Mouse (Mus musculus) hindbrain, embryonic 14.5 days (tissue): ENCODE measurements at regions not wholly inside any gene's neighbourhood (a gene's known extent, or its start where the extent isn't known, plus 50 kb on each side); places are given as distances from the start of the nearest gene placed in this dataset.

ENCODE experiments used
- ATAC-seq: fragments of 200-750 bp; cut with Nextera tagmentation; 2 replicates; pipeline ENCODE4 v1.8.0; 2017; ENCODE audit warnings: moderate number of reproducible peaks, mild to moderate bottlenecking, moderate TSS enrichment, moderate library complexity; ENCODE audit not compliant: low FRiP score
- DNase-seq: peaks from one replicate; pipeline ENCODE4 v3.0.0-alpha.2; 2015; ENCODE audit warnings: low spot score
- H3K27ac ChIP-seq: fragments of 300-500 bp; sonication (generic); 2 replicates; pipeline ENCODE4 v1.5.1; 2014; ENCODE audit warnings: mild to moderate bottlenecking, moderate library complexity
- H3K27me3 ChIP-seq: fragments of 300-500 bp; sonication (generic); 2 replicates; pipeline ENCODE4 v1.6.1; 2014; ENCODE audit warnings: mild to moderate bottlenecking, low read length, mixed read lengths; ENCODE audit not compliant: control insufficient read depth, insufficient read depth
- H3K36me3 ChIP-seq: fragments of 300-500 bp; sonication (generic); replicated peaks from 2 replicates; pipeline ENCODE4 v1.6.1; 2014; ENCODE audit not compliant: control insufficient read depth, insufficient read depth
- H3K4me1 ChIP-seq: fragments of 300-500 bp; sonication (generic); replicated peaks from 2 replicates; pipeline ENCODE4 v1.6.1; 2014; ENCODE audit warnings: antibody characterized with exemption, low read length, mixed read lengths; ENCODE audit not compliant: control insufficient read depth, insufficient read depth
- H3K4me2 ChIP-seq: fragments of 300-500 bp; sonication (generic); replicated peaks from 2 replicates; pipeline ENCODE4 v1.6.1; 2014; ENCODE audit warnings: mild to moderate bottlenecking, moderate library complexity
- H3K4me3 ChIP-seq: fragments of 300-500 bp; sonication (generic); replicated peaks from 2 replicates; pipeline ENCODE4 v1.5.1; 2014; ENCODE audit warnings: mild to moderate bottlenecking, low read length
- H3K9ac ChIP-seq: fragments of 300-500 bp; sonication (generic); 2 replicates; pipeline ENCODE4 v1.6.1; 2014
- H3K9me3 ChIP-seq: fragments of 300-500 bp; sonication (generic); 2 replicates; pipeline ENCODE4 v1.6.1; 2016; ENCODE audit warnings: low read length; ENCODE audit not compliant: control insufficient read depth
- WGBS: fragments of 180-500 bp; shearing (Covaris S2); extraction: QIAGEN DNeasy Blood & Tissue Kit; methylation state at CpG from one replicate; pipeline ENCODE4 v1.1.7; 2014; 5-methylcytosine and 5-hydroxymethylcytosine counted together

DNA sequence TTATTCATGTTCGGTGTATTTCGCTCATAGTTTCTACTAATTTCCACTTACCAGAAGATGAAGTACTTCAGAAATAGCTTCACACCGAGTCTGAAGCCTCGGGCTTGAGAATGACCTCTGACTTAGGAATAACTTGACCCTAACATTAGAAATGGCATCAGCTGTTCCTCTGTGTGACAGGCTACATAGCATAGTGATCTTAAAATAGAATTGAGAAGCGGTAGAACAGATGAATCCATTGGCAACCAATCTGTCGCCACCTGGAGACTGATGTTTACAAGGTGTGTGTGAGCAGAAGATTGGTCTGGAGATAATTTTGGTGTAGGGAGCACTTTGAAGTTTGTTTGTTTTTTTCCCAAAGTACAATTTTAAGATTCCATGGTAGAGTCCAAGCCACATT lies 60.9 kb upstream of the Ahi1 start:
- Histone ChIP-seq H3K4me1 (no peaks in the 10 kb centered on the region), H3K4me3 (no peak overlapping the region), H3K27ac (no peak overlapping the region), H3K9ac (no peak overlapping the region), H3K9me3 (no peaks in the 10 kb centered on the region), H3K4me2 (no peak overlapping the region), H3K36me3 (no peaks in the 10 kb centered on the region), H3K27me3 (no peaks in the 10 kb centered on the region)
- no peak for ATAC-seq
- WGBS, result 85% methylated on average over 6 of the region's 6 CpGs
- no peak for DNase-seq

DNA sequence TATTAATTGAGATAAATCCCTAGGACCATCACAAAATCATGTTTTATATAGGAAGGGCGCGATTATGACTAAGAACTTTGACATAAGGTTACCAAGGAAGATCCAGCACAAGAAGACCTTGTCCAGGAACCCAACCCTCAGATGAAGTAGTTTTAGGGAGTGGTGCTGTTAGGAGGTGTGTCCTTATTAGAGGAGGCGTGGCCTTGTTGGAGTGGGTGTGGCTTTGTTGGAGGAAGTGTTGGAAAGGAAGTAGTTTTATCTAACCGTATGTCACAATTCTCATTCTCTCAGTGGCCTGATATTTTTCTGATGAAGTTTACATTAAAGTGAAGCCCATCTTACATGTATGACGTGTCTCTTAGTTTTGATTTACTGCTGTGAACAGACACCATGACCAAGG lies 68.7 kb upstream of the Ahi1 start:
- ATAC-seq, result no peak
- Histone ChIP-seq H3K27ac (no peak overlapping the region), H3K4me3 (no peak overlapping the region), H3K4me2 (no peak overlapping the region), H3K9ac (no peak overlapping the region), H3K9me3 (no peaks in the 10 kb centered on the region), H3K27me3 (no peaks in the 10 kb centered on the region), H3K36me3 (no peaks in the 10 kb centered on the region), H3K4me1 (no peaks in the 10 kb centered on the region)
- no peak for DNase-seq
- WGBS, result 89% methylated on average over 5 of the region's 5 CpGs

DNA sequence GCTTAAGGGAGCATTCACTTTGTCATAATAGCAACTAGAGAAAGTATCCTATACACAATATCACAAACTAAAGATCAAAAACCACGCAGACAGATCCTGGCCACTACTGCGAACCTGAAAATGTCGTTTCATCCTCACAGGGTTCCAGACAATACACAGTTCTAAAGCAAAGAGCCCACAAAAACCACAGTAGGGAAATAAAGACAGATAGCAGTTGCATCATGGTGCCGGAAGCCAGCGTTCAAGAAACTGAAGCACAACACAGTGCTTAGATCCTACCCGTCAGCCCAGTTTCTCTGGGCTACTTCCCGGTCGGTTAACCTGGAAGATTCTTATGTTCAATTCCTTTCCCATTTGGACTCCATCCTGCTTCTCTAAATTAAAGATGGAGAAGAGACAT lies 69.7 kb upstream of the Ahi1 start:
- Histone ChIP-seq H3K9ac (no peak overlapping the region), H3K9me3 (no peaks in the 10 kb centered on the region), H3K4me1 (no peaks in the 10 kb centered on the region), H3K4me3 (no peak overlapping the region), H3K36me3 (no peaks in the 10 kb centered on the region), H3K27me3 (no peaks in the 10 kb centered on the region), H3K4me2 (no peak overlapping the region), H3K27ac (no peak overlapping the region)
- ATAC-seq, result no peak
- 91% methylated on average over 8 of the region's 8 CpGs for WGBS
- DNase-seq, result no peak

DNA sequence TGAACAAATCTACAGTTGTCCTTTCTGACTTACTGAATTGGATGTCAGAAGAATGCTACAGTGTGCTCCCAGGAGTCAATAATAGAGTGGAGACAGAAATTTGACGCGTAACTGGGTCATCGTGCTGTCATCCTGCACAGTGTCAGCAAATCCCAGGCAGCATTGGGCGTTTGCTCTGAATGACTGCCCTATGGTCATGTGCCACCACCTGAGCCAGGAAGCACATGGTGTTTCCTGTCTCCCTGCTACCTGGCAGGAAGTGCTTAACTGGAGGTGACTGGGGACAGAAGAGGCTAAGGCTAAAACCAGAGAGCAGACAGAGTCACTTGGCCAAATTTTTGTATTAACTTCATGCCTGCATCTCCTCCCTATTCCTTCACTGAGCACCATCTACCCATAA lies 72.1 kb upstream of the Ahi1 start:
- Histone ChIP-seq H3K27me3 (no peaks in the 10 kb centered on the region), H3K36me3 (no peaks in the 10 kb centered on the region), H3K9me3 (no peaks in the 10 kb centered on the region), H3K4me2 (no peak overlapping the region), H3K9ac (no peak overlapping the region), H3K4me1 (no peaks in the 10 kb centered on the region), H3K27ac (no peak overlapping the region), H3K4me3 (no peak overlapping the region)
- no peak for ATAC-seq
- DNase-seq, result no peak
- WGBS, result 92% methylated on average over 4 of the region's 4 CpGs

DNA sequence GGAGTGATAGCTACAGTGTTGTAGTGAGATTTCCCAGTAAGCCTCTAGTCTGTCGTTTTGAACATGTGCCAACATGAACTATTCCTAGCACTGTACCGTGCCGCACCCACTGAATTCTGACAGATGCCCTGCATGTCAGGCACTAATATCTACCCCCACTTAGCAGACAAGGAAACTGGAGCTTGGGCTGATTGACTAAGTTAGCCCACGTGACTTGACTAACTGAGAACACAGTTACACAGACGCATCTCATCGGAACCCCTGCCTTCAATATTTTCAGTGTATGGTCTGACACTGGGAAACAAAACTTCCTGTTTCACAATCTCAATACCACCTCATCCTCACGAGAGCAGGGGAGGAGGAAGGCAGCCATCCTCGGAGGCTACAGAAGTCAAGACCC lies 72.9 kb upstream of the Ahi1 start:
- WGBS, result 86% methylated on average over 8 of the region's 8 CpGs
- Histone ChIP-seq H3K36me3 (no peaks in the 10 kb centered on the region), H3K27me3 (no peaks in the 10 kb centered on the region), H3K9me3 (no peaks in the 10 kb centered on the region), H3K4me3 (no peak overlapping the region), H3K27ac (no peak overlapping the region), H3K4me2 (no peak overlapping the region), H3K4me1 (no peaks in the 10 kb centered on the region), H3K9ac (no peak overlapping the region)
- ATAC-seq (no peak), DNase-seq (no peak)

DNA sequence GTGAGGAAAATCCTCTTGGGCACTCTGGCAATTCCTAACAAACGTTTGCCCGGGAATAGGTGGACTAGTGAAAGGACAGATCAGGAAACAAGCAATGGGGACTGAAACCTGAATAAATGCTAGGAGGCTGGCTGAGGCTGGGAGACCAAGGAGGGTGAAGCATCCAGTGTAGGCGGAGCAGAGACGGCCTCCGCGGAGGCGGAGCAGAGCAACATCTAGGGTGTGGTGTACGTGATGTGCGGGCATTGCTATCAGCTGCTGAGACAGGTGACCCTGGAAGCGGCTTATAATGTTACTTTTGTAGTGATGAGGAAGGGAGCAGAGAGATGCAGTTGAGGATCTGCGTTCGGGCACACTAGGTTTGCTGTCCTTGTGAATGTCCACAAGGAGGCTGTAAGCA lies 85.3 kb upstream of the Ahi1 start:
- no peaks in the 10 kb centered on the region for H3K4me1 ChIP-seq
- no peaks in the 10 kb centered on the region for H3K27me3 ChIP-seq
- H3K4me3 ChIP-seq, result no peak overlapping the region
- ATAC-seq (no peak), DNase-seq (no peak)
- H3K9me3 ChIP-seq, result no peaks in the 10 kb centered on the region
- WGBS, result 89% methylated on average over 12 of the region's 12 CpGs
- H3K36me3 ChIP-seq, result no peaks in the 10 kb centered on the region
- H3K9ac ChIP-seq, result no peak overlapping the region
- no peak overlapping the region for H3K27ac ChIP-seq
- no peak overlapping the region for H3K4me2 ChIP-seq

DNA sequence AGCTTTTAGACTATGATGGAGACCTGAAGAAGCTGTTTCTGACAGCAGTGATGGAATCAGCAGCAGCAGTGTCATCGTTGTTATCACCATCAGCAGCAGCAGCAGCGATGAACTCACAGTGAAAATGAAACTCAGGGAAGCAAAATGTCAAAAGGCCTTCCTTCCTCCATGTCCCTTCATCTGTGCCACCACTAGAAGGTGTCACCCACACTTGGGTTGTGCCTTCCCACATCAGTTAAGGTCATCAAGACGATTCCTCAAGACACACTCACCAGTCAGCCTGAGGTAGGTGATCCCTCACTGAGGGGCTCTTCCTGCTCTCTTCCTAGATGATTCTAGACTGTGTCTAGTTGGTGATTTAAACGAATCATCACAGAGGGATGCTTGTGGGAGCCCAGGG lies 87.3 kb upstream of the Ahi1 start:
- WGBS, result 85% methylated on average over 4 of the region's 4 CpGs

DNA sequence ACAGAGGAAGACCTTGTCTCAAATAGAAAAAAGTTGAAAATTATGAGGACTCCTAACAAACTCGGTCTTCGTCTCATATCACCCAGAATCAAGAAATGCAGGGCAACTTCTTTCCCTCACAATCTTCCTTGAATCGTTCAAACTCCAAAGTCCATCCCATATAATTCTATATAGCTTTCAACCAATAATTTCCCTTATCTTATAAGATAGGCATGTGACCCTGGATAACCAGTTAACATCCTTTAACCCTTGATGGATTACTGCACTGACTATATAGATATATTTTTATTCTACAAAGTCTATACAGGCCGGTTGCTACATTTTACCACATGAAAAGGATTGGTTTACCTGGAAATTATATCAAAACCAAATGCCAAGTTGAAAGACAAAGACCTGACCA lies 94.9 kb upstream of the Ahi1 start:
- peaks cover 10% of the 10 kb centered on the region for H3K4me1 ChIP-seq
- no peaks in the 10 kb centered on the region for H3K36me3 ChIP-seq
- H3K27me3 ChIP-seq, result no peaks in the 10 kb centered on the region
- H3K27ac ChIP-seq, result no peak overlapping the region
- no peak overlapping the region for H3K9ac ChIP-seq
- no peak for ATAC-seq
- WGBS, result 96% methylated on average over 4 of the region's 4 CpGs
- H3K4me2 ChIP-seq, result no peak overlapping the region
- no peaks in the 10 kb centered on the region for H3K9me3 ChIP-seq
- H3K4me3 ChIP-seq, result no peak overlapping the region
- DNase-seq, result no peak

More for the DNA sequence above, 87.3 kb upstream of the Ahi1 start:
- DNase-seq (no peak), ATAC-seq (no peak)
- H3K9me3 ChIP-seq, result no peaks in the 10 kb centered on the region
- H3K27me3 ChIP-seq, result no peaks in the 10 kb centered on the region
- no peak overlapping the region for H3K27ac ChIP-seq
- no peak overlapping the region for H3K9ac ChIP-seq
- no peaks in the 10 kb centered on the region for H3K4me1 ChIP-seq
- H3K4me3 ChIP-seq, result no peak overlapping the region
- no peak overlapping the region for H3K4me2 ChIP-seq
- no peaks in the 10 kb centered on the region for H3K36me3 ChIP-seq

DNA sequence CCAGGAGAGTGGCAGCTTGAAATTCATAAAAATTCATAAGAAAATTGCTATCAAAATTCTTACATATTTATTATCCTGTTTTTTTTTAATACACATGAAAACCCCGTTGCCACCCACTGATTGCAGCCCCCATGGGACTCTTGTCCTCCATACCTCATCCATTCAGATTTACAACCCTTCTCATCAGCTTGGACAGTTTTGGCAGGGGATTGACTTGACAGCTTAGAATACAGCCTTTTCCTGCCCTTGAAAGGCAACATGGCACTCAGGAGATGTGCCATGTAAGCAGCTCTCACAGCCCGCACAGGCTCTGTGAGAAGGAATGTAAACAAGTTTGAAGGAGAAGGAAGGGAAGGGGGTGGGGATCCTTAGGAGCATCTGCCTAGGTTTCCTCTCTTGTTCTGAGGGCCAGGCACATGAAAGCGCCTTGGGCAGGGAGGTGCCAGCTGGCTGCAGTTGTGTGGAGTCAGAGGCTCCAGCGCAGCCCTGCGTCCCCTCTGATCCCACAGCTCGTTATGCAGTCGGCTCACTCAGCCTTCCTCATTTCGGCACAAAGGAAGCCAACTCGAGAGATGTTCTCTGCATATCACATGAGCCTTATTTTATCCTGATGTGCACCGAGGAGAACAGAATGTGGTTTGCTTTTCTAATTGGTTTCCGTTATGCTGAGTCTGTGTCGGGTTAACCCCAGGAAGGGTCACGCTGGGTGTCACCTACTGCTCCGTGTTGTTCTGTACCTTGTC lies 97.6 kb upstream of the Ahi1 start:
- 16% methylated on average over 14 of the region's 14 CpGs for WGBS
- DNase-seq, result peak; percentile 61
- ATAC-seq, result peak; percentile 89
- Histone ChIP-seq H3K27ac (peak overlapping the region; percentile 78), H3K9ac (peak overlapping the region; percentile 22; the same call in 1 of the 2 replicates), H3K27me3 (no peaks in the 10 kb centered on the region), H3K9me3 (no peaks in the 10 kb centered on the region), H3K4me3 (0 out of 2 replicates have a peak overlapping the region, but pooled peaks have one; percentile 11), H3K4me1 (peaks cover 10% of the 10 kb centered on the region), H3K4me2 (peak overlapping the region; percentile 44), H3K36me3 (no peaks in the 10 kb centered on the region)

DNA sequence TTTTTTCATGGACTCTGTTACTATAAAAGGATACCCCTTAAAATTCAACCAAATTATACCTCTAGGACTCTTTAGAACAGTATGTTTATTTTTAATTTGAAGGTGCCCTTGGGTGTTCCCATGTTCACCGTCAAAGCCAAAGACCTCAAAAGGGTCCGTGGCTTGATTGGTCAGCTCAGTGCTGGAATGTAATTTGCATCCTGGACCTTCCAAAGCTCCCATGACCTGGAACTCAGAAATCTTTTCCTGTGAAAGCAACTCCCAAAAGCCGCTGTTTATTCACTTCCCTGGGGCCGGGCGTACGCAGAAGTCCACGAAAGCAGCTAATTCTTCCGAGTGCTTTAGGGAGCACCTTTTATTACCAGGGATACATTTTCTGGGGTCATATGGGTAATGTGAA lies 105.1 kb upstream of the Ahi1 start:
- ATAC-seq (no peak), DNase-seq (no peak)
- WGBS, result 81% methylated on average over 8 of the region's 8 CpGs
- H3K9ac ChIP-seq, result no peak overlapping the region
- H3K27me3 ChIP-seq, result no peaks in the 10 kb centered on the region
- no peak overlapping the region for H3K27ac ChIP-seq
- H3K4me3 ChIP-seq, result no peak overlapping the region
- H3K36me3 ChIP-seq, result no peaks in the 10 kb centered on the region
- peaks cover 14% of the 10 kb centered on the region for H3K4me1 ChIP-seq
- H3K9me3 ChIP-seq, result no peaks in the 10 kb centered on the region
- no peak overlapping the region for H3K4me2 ChIP-seq
